Mouse (Mus musculus) hindbrain, postnatal 0 days (tissue): Measurements from ENCODE around the gene Pphln1. TPM values are rescaled to one million over a fixed set of nuclear protein-coding genes. Genes with fewer than 3 reads are reported as not detected.

Experiments used
- ATAC-seq: fragments of 200-750 bp; cut with Nextera tagmentation; 2 replicates; pipeline ENCODE4 v1.8.0; 2017; ENCODE audit warnings: mild to moderate bottlenecking, moderate TSS enrichment, moderate library complexity
- DNase-seq: peaks from one replicate; pipeline ENCODE4 v3.0.0-alpha.2; 2015; ENCODE audit warnings: low spot score
- H3K27ac ChIP-seq: fragments of 300-500 bp; sonication (generic); 2 replicates; pipeline ENCODE4 v1.5.1; 2014; ENCODE audit warnings: mild to moderate bottlenecking
- H3K27me3 ChIP-seq: fragments of 300-500 bp; sonication (generic); 2 replicates; pipeline ENCODE4 v1.6.1; 2014; ENCODE audit warnings: low read length, mixed read lengths; ENCODE audit not compliant: insufficient read depth
- H3K36me3 ChIP-seq: fragments of 300-500 bp; sonication (generic); 2 replicates; pipeline ENCODE4 v1.6.1; 2014; ENCODE audit warnings: low read length, mixed read lengths; ENCODE audit not compliant: insufficient read depth
- H3K4me1 ChIP-seq: fragments of 300-500 bp; sonication (generic); 2 replicates; pipeline ENCODE4 v1.6.1; 2014; ENCODE audit warnings: antibody characterized with exemption, low read length, mixed read lengths; ENCODE audit not compliant: insufficient read depth
- H3K4me2 ChIP-seq: fragments of 300-500 bp; sonication (generic); 2 replicates; pipeline ENCODE4 v1.6.1; 2014; ENCODE audit warnings: low read depth, mild to moderate bottlenecking, low read length, moderate library complexity, mixed read lengths
- H3K4me3 ChIP-seq: fragments of 300-500 bp; sonication (generic); 2 replicates; pipeline ENCODE4 v1.5.1; 2014; ENCODE audit warnings: low read length
- H3K9ac ChIP-seq: fragments of 300-500 bp; sonication (generic); replicated peaks from 2 replicates; pipeline ENCODE4 v1.6.1; 2014; ENCODE audit warnings: mild to moderate bottlenecking, low read length, moderate library complexity, mixed read lengths
- H3K9me3 ChIP-seq: fragments of 300-500 bp; sonication (generic); 2 replicates; pipeline ENCODE4 v1.6.1; 2016; ENCODE audit warnings: low read length, mixed read lengths
- CTCF ChIP-seq: IDR thresholded peaks from 2 replicates; pipeline ENCODE4 v1.5.1; 2016; ENCODE audit warnings: antibody characterized with exemption, control low read depth, low read depth
- WGBS: fragments of 180-500 bp; shearing (Covaris S2); extraction: QIAGEN DNeasy Blood & Tissue Kit; methylation state at CpG from one replicate; pipeline ENCODE4 v1.1.7; 2014; 5-methylcytosine and 5-hydroxymethylcytosine counted together
- polyA plus RNA-seq: library from polyadenylated mRNA; unstranded; fragments of >200 nt; fragmentation: Nextera tagmentation; extraction: Ambion mirVana; gene quantifications from 2 replicates; pipeline ENCODE4 v1.2.1, GENCODE M21; 2015
- total RNA-seq: library from RNA; depleted of rRNA; stranded (reverse); fragments of >200 nt; gene quantifications from 2 replicates; pipeline ENCODE4 v1.2.3, GENCODE M21; 2014

The Pphln1 gene
- total and polyA plus RNA-seq, 2 experiments from 2014 or later, result 36.3 to 38.0 TPM

DNA sequence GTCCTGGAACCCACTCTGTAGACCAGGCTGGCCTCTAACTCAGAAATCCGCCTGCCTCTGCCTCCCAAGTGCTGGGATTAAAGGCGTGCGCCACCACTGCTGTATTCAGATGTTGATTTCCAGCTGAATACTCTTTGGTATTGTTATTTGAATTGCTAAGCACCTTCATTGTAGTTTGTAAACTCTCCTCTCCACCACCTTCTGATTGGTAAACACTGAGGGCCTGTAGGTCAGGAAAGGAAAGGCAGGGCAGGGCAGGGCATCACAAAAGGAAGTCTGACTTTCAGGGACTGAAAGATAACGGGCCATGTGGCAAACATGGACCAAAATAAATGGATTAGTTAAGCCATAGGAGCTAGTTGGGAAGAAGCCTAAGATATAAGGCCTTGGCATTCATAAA lies 91.4 kb downstream of the Pphln1 start:
- no peak overlapping the region for H3K9ac ChIP-seq
- H3K9me3 ChIP-seq, result no peaks in the 10 kb centered on the region
- no peak overlapping the region for H3K4me3 ChIP-seq
- no peak overlapping the region for H3K27ac ChIP-seq
- no peak overlapping the region for H3K4me2 ChIP-seq
- TF ChIP-seq CTCF, result no peak
- H3K27me3 ChIP-seq, result no peaks in the 10 kb centered on the region
- no peaks in the 10 kb centered on the region for H3K4me1 ChIP-seq
- DNase-seq (no peak), ATAC-seq (no peak)
- WGBS, result 88% methylated on average over 4 of the region's 4 CpGs
- H3K36me3 ChIP-seq, result no peaks in the 10 kb centered on the region

DNA sequence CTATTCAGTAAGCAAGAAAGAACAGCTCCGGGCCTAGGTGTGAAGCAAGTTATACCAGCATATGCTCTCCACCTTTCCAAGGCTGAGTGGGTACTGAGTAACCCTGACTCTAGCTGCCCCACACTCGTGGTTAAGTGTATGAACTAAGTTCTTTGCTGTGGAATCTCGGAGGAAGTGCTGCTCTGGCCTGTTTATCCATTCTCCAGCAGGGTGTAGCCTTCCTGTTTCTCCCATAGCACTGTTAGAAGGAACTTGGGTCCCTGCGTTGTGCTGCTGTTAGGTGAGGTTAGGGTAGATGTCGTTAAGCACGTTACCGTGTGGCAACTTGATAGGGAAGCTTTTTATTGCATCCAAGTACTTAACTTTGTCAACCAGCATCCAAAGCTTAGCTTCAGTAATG lies 96.5 kb downstream of the Pphln1 start:
- ATAC-seq, result no peak

DNA sequence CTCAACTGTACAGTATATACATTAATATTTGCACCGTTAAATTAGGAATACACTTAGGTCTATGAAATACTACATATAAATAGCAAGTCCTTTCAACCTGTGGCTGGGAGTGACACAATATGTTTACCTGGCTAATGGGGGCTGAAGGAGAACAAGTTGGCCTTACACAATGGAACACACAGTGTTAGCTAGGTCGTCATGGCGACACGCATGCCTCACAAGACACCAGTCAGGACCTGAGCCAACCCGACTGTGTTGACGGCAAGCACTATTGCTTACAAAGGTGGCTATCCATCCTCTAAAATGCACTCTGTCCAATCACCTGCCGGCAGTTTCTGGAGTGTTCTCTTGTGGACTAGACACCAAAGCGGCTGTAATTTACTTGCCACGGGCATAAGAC lies 101.7 kb downstream of the Pphln1 start:
- Histone ChIP-seq H3K27ac (no peak overlapping the region), H3K27me3 (no peaks in the 10 kb centered on the region), H3K9me3 (no peaks in the 10 kb centered on the region), H3K36me3 (peaks cover 40% of the 10 kb centered on the region), H3K4me3 (no peak overlapping the region), H3K4me1 (no peaks in the 10 kb centered on the region), H3K9ac (no peak overlapping the region), H3K4me2 (no peak overlapping the region)
- 68% methylated on average over 9 of the region's 9 CpGs for WGBS
- peak; percentile 41 for DNase-seq
- no peak for TF ChIP-seq CTCF
- ATAC-seq, result no peak

More for the DNA sequence above, 96.5 kb downstream of the Pphln1 start:
- Histone ChIP-seq H3K4me3 (no peak overlapping the region), H3K36me3 (peaks cover 9% of the 10 kb centered on the region; the same call in 1 of the 2 replicates), H3K9ac (no peak overlapping the region), H3K27ac (no peak overlapping the region), H3K4me1 (no peaks in the 10 kb centered on the region), H3K9me3 (no peaks in the 10 kb centered on the region), H3K4me2 (no peak overlapping the region), H3K27me3 (no peaks in the 10 kb centered on the region)
- no peak for TF ChIP-seq CTCF
- 90% methylated on average over 7 of the region's 7 CpGs for WGBS
- DNase-seq, result no peak

DNA sequence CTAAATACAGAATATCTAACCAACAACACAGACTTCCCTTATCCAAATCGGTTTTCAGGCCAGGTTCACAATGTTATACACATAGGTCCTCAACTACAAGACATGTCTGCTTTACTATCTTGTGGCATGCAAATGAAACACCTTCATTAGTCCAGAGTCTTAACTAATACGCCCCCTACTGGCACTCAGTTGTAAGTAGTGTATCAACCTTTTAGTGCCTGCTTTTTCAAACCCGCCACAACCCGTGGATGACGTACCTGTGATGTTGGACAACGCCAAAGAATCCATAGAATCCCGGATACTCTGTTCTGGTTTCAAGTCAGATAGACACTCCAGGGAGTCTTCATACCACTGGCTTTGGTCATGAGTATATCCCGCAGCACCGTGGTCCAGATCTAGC lies 104.6 kb downstream of the Pphln1 start:
- TF ChIP-seq CTCF, result no peak
- Histone ChIP-seq H3K27me3 (no peaks in the 10 kb centered on the region), H3K36me3 (peaks cover 43% of the 10 kb centered on the region), H3K4me3 (no peak overlapping the region), H3K9ac (no peak overlapping the region), H3K4me2 (no peak overlapping the region), H3K9me3 (no peaks in the 10 kb centered on the region), H3K4me1 (no peaks in the 10 kb centered on the region), H3K27ac (no peak overlapping the region)
- ATAC-seq (no peak), DNase-seq (no peak)
- WGBS, result 95% methylated on average over 9 of the region's 9 CpGs

DNA sequence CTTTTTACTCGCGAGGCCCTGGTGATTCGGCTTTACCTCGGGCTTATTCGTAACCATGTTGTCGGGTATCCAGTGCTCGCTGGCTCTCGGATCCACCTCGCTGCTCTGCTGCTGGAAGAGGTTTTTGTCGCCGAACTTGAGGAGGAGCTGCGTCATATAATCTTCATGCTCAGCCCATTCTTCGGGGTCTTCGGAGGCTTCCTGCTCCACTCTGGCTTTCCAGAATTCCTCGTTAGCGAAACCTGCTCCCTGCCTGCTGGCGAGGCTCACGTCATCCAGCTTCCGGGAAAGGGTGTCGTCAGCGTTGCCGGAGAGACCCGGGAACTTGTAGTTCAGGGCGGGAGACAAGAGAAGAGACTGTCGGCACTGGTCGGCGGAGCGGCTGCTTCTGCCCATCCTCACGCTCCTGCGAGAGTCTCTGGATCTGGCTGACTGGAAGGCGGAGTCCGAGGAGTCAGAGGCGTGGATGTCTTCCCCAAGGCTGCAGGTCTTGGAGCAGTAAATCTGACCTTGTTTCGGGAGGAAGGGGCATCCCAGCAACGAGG lies 105.1 kb downstream of the Pphln1 start:
- no peaks in the 10 kb centered on the region for H3K4me1 ChIP-seq
- 95% methylated on average over 35 of the region's 35 CpGs for WGBS
- no peaks in the 10 kb centered on the region for H3K9me3 ChIP-seq
- no peaks in the 10 kb centered on the region for H3K27me3 ChIP-seq
- H3K9ac ChIP-seq, result no peak overlapping the region
- no peak overlapping the region for H3K4me3 ChIP-seq
- peaks cover 37% of the 10 kb centered on the region for H3K36me3 ChIP-seq
- no peak overlapping the region for H3K4me2 ChIP-seq
- no peak for DNase-seq
- no peak overlapping the region for H3K27ac ChIP-seq
- no peak for TF ChIP-seq CTCF
- no peak for ATAC-seq

DNA sequence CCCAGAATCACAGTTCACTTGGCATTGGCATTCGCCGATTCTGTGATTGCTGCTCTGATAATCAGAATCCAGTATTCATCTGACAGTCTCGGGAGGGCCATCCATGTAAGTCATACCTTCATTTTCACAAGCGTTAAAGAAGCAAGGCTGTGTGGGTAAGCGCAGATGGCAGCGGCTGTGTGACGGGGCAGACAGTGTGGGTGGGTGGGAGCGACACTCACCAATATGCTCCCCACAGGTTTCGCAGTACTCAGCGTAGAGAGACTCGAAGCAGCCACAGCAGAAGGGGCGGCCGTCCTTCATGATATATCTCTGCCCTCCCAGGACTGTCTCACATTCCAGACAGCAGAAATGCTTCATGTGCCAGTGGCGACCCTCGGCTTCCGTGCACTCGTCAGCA lies 106.7 kb downstream of the Pphln1 start:
- H3K9me3 ChIP-seq, result no peaks in the 10 kb centered on the region

DNA sequence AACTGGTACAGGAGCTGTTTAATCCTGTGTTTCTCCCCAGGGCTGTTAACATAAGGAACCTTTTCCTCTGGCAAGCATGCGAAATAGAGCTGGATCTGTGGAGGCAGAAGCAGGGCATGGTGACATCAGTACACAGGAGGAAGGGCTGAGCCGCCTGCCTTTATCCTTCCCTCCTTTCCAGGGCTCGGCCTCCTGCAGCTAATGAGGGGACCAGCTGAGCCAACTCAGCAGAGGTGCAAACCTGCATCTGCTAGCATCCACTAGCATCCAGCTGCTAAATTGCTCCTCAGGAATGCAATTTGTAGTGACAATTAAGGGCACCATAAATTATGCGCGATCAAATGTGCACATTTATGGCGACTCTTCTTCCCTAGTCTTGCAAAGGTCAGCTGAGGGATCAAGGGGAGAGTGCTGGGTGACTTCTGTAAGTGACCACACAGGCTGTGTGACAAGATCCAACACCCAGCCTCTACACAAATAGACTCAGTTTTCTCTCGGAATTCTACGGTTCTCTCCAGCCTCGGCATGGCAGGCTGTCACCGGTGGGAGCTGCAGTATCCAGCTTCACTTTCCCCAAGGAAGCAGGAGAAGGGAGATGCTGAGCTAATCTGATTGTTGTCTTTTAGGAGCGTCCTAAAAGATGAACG lies 112.7 kb downstream of the Pphln1 start:
- Histone ChIP-seq H3K4me1 (no peaks in the 10 kb centered on the region; the same call in 1 of the 2 replicates), H3K4me2 (no peak overlapping the region), H3K4me3 (no peak overlapping the region), H3K36me3 (peaks cover 12% of the 10 kb centered on the region), H3K27ac (no peak overlapping the region), H3K9me3 (no peaks in the 10 kb centered on the region), H3K27me3 (no peaks in the 10 kb centered on the region), H3K9ac (no peak overlapping the region)
- peak; percentile 28 for DNase-seq
- TF ChIP-seq CTCF, result no peak
- 0 out of 2 replicates have a peak, but pooled peaks have one; percentile 47 for ATAC-seq
- WGBS, result 36% methylated on average over 12 of the region's 12 CpGs

More for the DNA sequence above, 106.7 kb downstream of the Pphln1 start:
- H3K27ac ChIP-seq, result no peak overlapping the region
- H3K4me1 ChIP-seq, result no peaks in the 10 kb centered on the region
- DNase-seq, result no peak
- WGBS, result 85% methylated on average over 17 of the region's 17 CpGs
- no peak for ATAC-seq
- H3K4me3 ChIP-seq, result no peak overlapping the region
- peaks cover 42% of the 10 kb centered on the region for H3K36me3 ChIP-seq
- H3K9ac ChIP-seq, result no peak overlapping the region
- H3K4me2 ChIP-seq, result no peak overlapping the region
- H3K27me3 ChIP-seq, result no peaks in the 10 kb centered on the region
- TF ChIP-seq CTCF, result no peak
